Mouse (Mus musculus): Measurements from ENCODE around the gene Dzank1. TPM values are rescaled to one million over a fixed set of nuclear protein-coding genes. Genes with fewer than 3 reads are reported as not detected.
A peak's percentile ranks its signal among the peaks of the same experiment; 100 is the strongest.

Dzank1 gene
- polyA plus RNA-seq, 1 experiment from 2014 or later, result 0.67 TPM

DNA sequence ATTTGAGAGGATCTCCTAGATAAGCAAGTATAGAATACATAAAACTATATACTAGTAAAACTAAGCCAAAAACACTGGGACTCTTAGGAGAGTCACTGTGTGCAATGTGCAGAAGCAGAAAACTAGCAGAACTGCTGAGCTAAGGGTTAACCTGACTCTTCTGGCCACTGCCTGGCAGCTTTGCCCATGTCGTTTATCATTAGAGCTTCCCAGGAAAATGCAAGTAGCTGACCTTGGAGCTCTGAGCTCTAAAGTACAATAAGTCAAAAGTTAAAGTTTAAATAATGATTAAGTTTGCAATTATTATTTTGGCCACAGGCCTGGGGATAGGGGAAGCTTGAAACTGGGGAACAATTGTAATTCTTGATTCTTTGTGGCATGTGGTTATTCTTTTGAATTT, 18.3 kb upstream of the Dzank1 start:
- DNase-seq (no peak), ATAC-seq (ENCODE audit: insufficient read depth) (no peak)
- no peak overlapping the region for H3K9ac ChIP-seq
- H3K27ac ChIP-seq (ENCODE audit: low read depth), result no peak overlapping the region
- H3K27me3 ChIP-seq (ENCODE audit: insufficient read depth, low read length), result no peaks in the 10 kb centered on the region
- no peaks in the 10 kb centered on the region for H3K9me3 ChIP-seq (ENCODE audit: low read depth, low read length)
- no peak overlapping the region for H3K4me2 ChIP-seq
- TF ChIP-seq CTCF (IDR thresholded peaks at IDR 0.05; ENCODE audit: low read depth), result no peak
- H3K4me1 ChIP-seq (ENCODE audit: insufficient read depth), result 0 out of 2 replicates have a peak, but pooled peaks cover 4% of the 10 kb centered on the region
- H3K36me3 ChIP-seq (ENCODE audit: insufficient read depth), result peaks cover 58% of the 10 kb centered on the region
- 34% methylated on average over 1 of the region's 1 CpGs for WGBS
- H3K4me3 ChIP-seq (ENCODE audit: low read depth, low read length), result no peak overlapping the region

GRCm38 (mm10) chr2:144545061-144545460, 17.8 kb upstream of the Dzank1 start:
- ATAC-seq (ENCODE audit: insufficient read depth) (no peak), DNase-seq (no peak)
- no peak for TF ChIP-seq CTCF (IDR thresholded peaks at IDR 0.05; ENCODE audit: low read depth)
- no peak overlapping the region for H3K4me3 ChIP-seq (ENCODE audit: low read depth, low read length)
- WGBS, result 85% methylated on average over 2 of the region's 2 CpGs
- H3K27me3 ChIP-seq (ENCODE audit: insufficient read depth, low read length), result no peaks in the 10 kb centered on the region
- H3K27ac ChIP-seq (ENCODE audit: low read depth), result no peak overlapping the region
- no peaks in the 10 kb centered on the region for H3K9me3 ChIP-seq (ENCODE audit: low read depth, low read length)
- 0 out of 2 replicates have a peak, but pooled peaks cover 3% of the 10 kb centered on the region for H3K4me1 ChIP-seq (ENCODE audit: insufficient read depth)
- H3K9ac ChIP-seq, result no peak overlapping the region
- H3K36me3 ChIP-seq (ENCODE audit: insufficient read depth), result peaks cover 62% of the 10 kb centered on the region
- H3K4me2 ChIP-seq, result no peak overlapping the region

DNA sequence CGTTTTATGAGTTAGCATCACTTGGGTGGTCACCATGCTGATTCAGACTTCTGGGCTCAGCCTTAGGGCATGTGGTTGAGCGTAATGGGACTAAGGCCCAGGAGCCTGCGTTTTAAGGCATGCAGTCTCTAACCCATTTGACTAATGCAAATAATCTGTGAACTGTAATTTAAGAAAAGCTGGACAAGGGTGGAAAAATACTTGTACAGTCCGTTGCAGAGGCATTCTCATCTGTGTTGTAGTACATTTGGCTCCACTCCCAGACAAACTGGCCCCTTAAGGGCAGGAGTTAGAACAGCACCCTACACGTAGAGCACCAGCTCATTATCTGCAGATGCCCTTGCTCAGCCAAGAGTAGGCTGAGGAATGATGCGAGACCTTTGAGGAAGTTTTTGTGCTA, 17.4 kb upstream of the Dzank1 start:
- H3K27ac ChIP-seq (ENCODE audit: low read depth), result no peak overlapping the region
- no peak overlapping the region for H3K4me3 ChIP-seq (ENCODE audit: low read depth, low read length)
- H3K36me3 ChIP-seq (ENCODE audit: insufficient read depth), result peaks cover 67% of the 10 kb centered on the region
- no peaks in the 10 kb centered on the region for H3K27me3 ChIP-seq (ENCODE audit: insufficient read depth, low read length)
- TF ChIP-seq CTCF (IDR thresholded peaks at IDR 0.05; ENCODE audit: low read depth), result no peak
- WGBS, result 70% methylated on average over 6 of the region's 6 CpGs
- H3K4me1 ChIP-seq (ENCODE audit: insufficient read depth), result no peaks in the 10 kb centered on the region
- peak; percentile 31 for DNase-seq
- H3K9ac ChIP-seq, result no peak overlapping the region
- H3K4me2 ChIP-seq, result no peak overlapping the region
- H3K9me3 ChIP-seq (ENCODE audit: low read depth, low read length), result no peaks in the 10 kb centered on the region
- no peak for ATAC-seq (ENCODE audit: insufficient read depth)

GRCm38 (mm10) chr2:144543670-144544069, 16.5 kb upstream of the Dzank1 start:
- no peak for ATAC-seq (ENCODE audit: insufficient read depth)
- WGBS, result 87% methylated on average over 6 of the region's 6 CpGs
- TF ChIP-seq CTCF (IDR thresholded peaks at IDR 0.05; ENCODE audit: low read depth), result no peak
- Histone ChIP-seq H3K9ac (no peak overlapping the region), H3K27ac (ENCODE audit: low read depth) (no peak overlapping the region), H3K4me2 (no peak overlapping the region), H3K9me3 (ENCODE audit: low read depth, low read length) (no peaks in the 10 kb centered on the region), H3K4me3 (ENCODE audit: low read depth, low read length) (no peak overlapping the region), H3K27me3 (ENCODE audit: insufficient read depth, low read length) (no peaks in the 10 kb centered on the region), H3K36me3 (ENCODE audit: insufficient read depth) (peaks cover 76% of the 10 kb centered on the region), H3K4me1 (ENCODE audit: insufficient read depth) (no peaks in the 10 kb centered on the region)
- no peak for DNase-seq

DNA sequence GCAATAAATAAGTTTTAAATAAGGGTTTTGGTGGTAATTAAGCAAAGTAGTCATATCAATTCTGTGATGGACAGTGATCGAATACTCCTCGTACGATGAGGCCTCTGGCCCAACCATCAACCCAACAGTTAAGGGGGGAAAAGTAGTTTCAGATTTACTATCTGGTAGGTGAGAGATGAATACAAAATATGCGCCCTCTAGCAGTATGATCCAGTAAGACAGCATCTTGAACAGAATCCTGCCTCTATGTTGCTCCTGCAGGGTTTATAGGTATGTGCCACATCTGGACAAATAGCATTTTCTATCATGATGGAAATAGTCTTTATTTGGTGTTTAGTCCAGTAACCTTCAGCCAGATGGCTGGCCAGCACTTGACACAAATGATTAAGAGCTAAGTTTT, 14.0 kb upstream of the Dzank1 start:
- DNase-seq, result peak; percentile 25
- H3K36me3 ChIP-seq (ENCODE audit: insufficient read depth), result peaks cover 85% of the 10 kb centered on the region
- 0 out of 2 replicates have a peak, but pooled peaks have one; percentile 8 for TF ChIP-seq CTCF (IDR thresholded peaks at IDR 0.05; ENCODE audit: low read depth)

GRCm38 (mm10) chr2:144537123-144537522, 9.9 kb upstream of the Dzank1 start:
- DNase-seq (no peak), ATAC-seq (ENCODE audit: insufficient read depth) (no peak)
- Histone ChIP-seq H3K9me3 (ENCODE audit: low read depth, low read length) (no peaks in the 10 kb centered on the region; the same call in 1 of the 2 replicates), H3K9ac (no peak overlapping the region), H3K27ac (ENCODE audit: low read depth) (no peak overlapping the region), H3K4me1 (ENCODE audit: insufficient read depth) (no peaks in the 10 kb centered on the region), H3K4me2 (no peak overlapping the region), H3K27me3 (ENCODE audit: insufficient read depth, low read length) (no peaks in the 10 kb centered on the region), H3K36me3 (ENCODE audit: insufficient read depth) (peaks cover 83% of the 10 kb centered on the region), H3K4me3 (ENCODE audit: low read depth, low read length) (no peak overlapping the region)
- no peak for TF ChIP-seq CTCF (IDR thresholded peaks at IDR 0.05; ENCODE audit: low read depth)
- 95% methylated on average over 7 of the region's 7 CpGs for WGBS

More for the DNA sequence above, 14.0 kb upstream of the Dzank1 start:
- Histone ChIP-seq H3K9ac (no peak overlapping the region), H3K4me2 (no peak overlapping the region), H3K27me3 (ENCODE audit: insufficient read depth, low read length) (no peaks in the 10 kb centered on the region), H3K4me1 (ENCODE audit: insufficient read depth) (no peaks in the 10 kb centered on the region), H3K4me3 (ENCODE audit: low read depth, low read length) (no peak overlapping the region), H3K27ac (ENCODE audit: low read depth) (no peak overlapping the region), H3K9me3 (ENCODE audit: low read depth, low read length) (no peaks in the 10 kb centered on the region)
- 84% methylated on average over 4 of the region's 4 CpGs for WGBS
- ATAC-seq (ENCODE audit: insufficient read depth), result no peak

- no peaks in the 10 kb centered on the region for H3K4me1 ChIP-seq (ENCODE audit: insufficient read depth)
- H3K27me3 ChIP-seq (ENCODE audit: insufficient read depth, low read length), result peaks cover 2% of the 10 kb centered on the region; the same call in 1 of the 2 replicates
- no peaks in the 10 kb centered on the region for H3K9me3 ChIP-seq (ENCODE audit: low read depth, low read length)
- peak overlapping the region; percentile 99 for H3K4me3 ChIP-seq (ENCODE audit: low read depth, low read length)
- H3K4me2 ChIP-seq, result peak overlapping the region; percentile 87
- peaks cover 13% of the 10 kb centered on the region; the same call in 1 of the 2 replicates for H3K36me3 ChIP-seq (ENCODE audit: insufficient read depth)
- ATAC-seq (ENCODE audit: insufficient read depth) (peak; percentile 45; the same call in 1 of the 2 replicates), DNase-seq (no peak)
- H3K27ac ChIP-seq (ENCODE audit: low read depth), result peak overlapping the region; percentile 89; the same call in 1 of the 2 replicates
- TF ChIP-seq CTCF (IDR thresholded peaks at IDR 0.05; ENCODE audit: low read depth), result no peak
- 2% methylated on average over 25 of the region's 25 CpGs for whole genome bisulfite sequencing
- H3K9ac ChIP-seq, result peak overlapping the region; percentile 94
Measured at GRCm38 (mm10) chr2:144527821-144528174, 584 bp upstream of the Dzank1 start.

Data from lung, embryonic 14.5 days (tissue).